Mouse (Mus musculus) left cerebral cortex, postnatal 36 days (tissue): ENCODE measurements around the gene Brd2. TPM values are rescaled to one million over a fixed set of nuclear protein-coding genes. Genes with fewer than 3 reads are reported as not detected.

Experiments
- DNase-seq, 2 experiments: peaks; one replicate each; pipeline ENCODE4 v3.0.0; 2021 to 2022; ENCODE audit warnings: low spot score in 2 of 2, mixed read lengths in 1 of 2
- intact Hi-C: fragments of 180-260 bp; cut with DNase I; formaldehyde crosslinking; loops from one replicate; pipeline ENCODE4 v1.15.1; 2025
- total RNA-seq, 2 experiments: library from RNA; stranded (reverse); gene quantifications; 2 replicates each; pipeline ENCODE4 v1.2.3; 2021

Brd2 gene
- total RNA-seq, 2 experiments from 2014 or later, result 183 to 189 TPM

DNA sequence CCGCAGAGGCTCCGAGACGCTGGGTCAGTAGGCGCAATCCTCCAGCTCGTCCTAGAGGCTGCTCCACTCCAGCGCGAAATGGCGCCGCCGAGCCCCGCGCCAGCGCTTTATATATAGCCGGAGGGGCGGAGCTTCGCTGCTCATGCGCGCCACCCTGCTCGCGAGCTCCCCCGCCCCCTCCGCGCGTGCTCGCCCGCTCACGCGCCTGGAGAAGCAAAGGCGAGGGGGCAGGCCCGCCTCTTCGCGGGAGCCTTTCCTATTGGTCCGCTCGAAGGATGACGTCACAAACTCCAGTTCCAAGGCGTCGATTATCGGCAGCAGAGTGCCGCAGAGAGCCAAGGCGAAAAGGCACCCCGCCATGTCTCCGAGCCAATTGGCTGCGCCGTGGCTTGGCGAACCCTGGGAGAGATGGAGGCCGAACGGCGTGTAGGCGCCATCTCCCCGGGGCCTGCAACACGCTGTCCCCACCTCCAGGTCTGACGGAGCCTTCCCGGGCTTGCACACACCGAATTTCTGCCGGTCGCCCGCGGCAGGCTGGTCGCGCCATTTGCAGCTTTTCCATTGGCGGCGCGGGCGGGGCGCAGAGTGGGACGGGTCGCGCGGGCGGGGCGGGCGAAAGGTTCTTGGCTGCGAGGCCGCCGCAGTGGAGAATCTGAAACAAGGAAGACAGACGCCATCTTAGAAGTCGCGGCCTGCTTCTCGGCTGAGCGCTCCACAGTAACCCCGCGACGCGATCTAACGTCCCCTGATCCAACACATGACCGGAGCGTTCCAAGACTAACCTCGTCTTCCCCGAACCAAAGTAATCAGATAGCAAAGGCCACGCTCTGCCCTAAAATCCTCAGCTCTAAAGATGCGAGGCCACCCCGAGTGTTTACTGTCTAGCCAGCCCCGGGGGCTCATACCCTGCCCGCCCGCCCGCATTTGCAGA, 2.9 kb downstream of the Brd2 start, which contains the start of gene H2-DMa:
Gene H2-DMa, plus strand, starts transcription at position 293 of the 931 bp plus-strand sequence.
- intact Hi-C loops, result loop anchor here (1.0 to 2.0 kb wide), 3 partner anchors 15 to 473 kb away; partner anchors contain the start of genes Rxrb and Slc39a7
- peak; percentile 99 to 100 for DNase-seq

DNA sequence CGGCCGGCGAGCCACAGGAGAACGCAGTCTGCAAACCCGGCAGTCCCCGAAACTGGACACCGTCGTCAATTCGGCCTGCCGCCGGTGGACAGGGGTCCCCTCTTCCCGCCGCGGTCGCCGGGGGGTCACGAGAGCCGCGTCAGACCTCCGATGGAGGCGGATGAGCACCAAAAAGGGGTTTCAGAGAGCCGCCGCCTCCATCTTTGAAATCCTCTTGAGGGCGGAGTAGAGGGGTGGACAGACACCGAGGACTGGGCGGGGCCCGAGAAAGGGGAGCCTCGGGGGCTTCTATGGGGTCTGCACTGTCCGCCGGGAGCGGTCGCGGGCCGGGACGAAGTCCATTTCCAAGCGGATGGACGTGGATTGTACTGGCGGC, 3.6 kb downstream of the Brd2 start:
- DNase-seq, result no peak

DNA sequence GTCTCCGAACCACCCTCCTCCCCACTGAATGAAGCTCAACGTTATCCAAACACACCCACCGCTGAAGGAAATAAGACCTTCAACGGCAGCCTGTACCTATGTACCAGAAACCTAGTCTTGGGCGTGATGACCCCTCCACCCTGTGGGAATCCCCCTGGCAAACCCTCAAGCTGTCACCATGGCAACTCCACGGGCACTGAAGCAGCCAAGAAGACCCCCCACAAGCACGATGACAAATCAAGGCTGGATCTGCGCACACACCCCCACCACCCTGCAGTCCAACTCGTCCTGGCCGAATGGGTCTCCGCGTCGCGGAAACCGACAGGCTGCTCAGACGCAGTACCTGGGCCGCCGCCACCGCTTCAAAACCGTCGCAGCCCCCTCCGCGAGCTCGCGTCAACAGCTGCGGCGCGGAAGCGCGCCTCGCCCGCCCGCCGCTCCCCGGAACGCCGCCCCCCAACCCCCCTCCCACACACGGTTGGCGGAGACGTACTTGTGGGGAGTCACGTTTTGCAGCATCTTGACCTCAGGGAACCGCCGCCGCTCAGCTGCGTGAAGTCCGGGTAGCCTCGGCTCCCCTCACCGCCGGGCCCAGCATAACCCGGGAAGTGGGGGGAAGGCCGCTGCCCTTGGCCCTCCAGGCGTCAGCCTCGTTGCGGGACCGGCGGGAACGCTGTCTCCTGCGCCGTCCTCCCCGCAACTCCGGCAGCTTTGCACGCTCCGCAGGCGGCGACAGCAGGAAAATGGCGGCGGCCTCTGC, 4.1 kb downstream of the Brd2 start:
- intact Hi-C loops, result loop anchor here (2.0 kb wide), 1 partner anchor 17 kb away; no protein-coding TSS in a partner anchor
- DNase-seq, result peak in 1 of 2 experiments; percentile 64

More for the DNA sequence above, 3.6 kb downstream of the Brd2 start:
- intact Hi-C loops, result loop anchor here (1.0 to 2.0 kb wide), 2 partner anchors 16 to 88 kb away; partner anchors contain the start of genes Rxrb and Slc39a7

DNA sequence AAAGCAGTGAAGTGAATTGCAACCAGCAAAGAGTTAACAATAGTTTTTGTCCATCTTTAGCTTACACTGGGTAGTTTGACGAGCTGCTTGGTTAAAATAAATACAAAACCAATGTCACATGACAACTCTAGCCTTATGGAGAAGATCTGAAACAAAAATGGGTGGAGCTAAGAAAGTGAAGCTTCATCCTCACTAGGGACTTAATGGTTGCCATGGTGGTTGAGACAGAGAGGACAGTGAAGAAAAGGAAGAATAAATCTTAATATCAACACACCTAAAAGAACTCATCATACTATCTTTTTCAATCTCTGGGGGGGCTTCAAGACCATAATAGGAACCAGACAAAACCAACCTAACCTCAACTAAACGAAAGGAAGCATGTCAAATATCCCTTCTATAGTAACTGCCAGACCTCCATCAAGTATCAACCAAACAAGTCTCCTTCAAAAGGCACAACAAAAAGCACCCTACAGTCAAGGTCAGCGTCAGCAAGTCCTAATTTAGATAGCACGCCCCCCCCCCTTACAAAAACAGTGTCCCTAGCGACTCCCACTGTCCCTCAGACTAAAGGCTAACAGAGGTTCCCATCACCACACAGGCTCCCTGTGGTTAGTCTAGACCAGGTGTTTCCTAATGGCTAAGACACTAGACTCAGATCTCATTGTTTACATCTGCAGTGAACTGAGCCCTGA, 4.9 kb downstream of the Brd2 start:
- DNase-seq, result no peak
- intact Hi-C loops, result loop anchor here (2.0 kb wide), 1 partner anchor 17 kb away; no protein-coding TSS in a partner anchor

DNA sequence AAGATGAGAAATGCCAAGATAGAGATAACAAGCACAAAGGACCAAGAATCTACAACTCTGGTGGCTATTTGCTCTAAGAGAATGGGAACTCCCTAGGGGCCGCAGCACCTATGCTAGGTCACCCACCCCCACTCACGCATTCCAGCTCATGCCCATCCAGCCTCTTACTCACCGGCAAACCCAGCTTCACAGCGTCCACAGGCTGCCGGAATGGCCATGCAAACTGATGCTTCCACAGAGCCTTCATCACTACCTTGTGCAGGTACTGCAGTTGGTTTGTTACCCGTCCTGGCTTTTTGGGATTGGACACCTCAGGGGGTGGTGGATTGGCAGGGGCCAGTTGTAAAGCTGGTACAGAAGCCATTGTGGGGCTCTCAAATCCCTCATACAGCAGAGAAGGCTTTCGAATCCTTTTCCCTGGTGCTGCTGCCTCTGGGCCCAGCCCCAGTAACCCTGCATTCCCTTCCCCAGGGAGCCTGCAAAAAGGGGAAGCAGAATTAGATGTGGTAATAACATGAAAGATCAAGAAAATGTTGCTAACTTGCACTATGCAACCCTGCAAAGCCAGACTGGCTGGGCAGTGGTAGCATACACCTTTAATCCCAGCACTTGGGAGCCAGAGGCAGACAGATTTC, 5.6 kb downstream of the Brd2 start:
- intact Hi-C loops, result no loop called here

DNA sequence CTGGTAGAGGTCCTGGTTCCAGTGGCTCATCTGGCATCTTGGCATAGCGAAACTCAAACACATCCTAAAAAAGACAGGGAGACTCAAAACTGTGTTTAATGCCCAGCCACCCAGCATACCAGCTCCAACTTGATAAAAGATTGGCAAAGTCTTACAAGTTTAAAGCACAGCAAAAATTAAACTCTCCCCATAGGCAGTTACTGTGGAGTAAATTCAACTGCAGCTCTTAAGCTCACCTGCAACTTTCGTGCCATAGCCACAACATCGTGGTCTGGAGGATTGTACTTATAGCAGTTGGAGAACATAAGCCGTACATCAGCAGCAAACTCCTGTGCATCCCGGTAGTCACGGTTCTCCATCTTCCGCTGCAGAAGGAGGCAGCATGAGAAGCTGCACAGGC, 8.3 kb downstream of the Brd2 start:
- intact Hi-C loops, result no loop called here
- DNase-seq, result no peak

More for the DNA sequence above, 5.6 kb downstream of the Brd2 start:
- DNase-seq, result no peak

DNA sequence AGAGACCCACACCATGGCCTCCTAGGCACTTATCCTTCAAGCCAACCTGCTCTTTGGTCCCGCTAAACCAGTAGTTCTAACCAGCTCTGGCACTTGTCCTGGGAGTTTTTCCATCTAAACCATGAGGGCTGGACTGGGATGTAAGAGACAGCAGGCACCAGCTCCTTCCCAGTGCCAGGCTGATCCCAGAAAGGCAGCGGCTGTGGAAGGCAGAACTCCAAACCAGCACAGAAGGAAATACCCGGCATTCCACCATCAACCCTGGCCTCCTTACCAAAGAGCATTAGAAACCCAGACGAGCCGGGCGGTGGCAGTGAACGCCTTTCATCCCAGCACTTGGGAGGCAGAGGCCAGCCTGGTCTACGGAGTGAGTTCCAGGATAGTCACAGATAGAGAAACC, 12.1 kb downstream of the Brd2 start:
- intact Hi-C loops, result no loop called here
- no peak for DNase-seq

DNA sequence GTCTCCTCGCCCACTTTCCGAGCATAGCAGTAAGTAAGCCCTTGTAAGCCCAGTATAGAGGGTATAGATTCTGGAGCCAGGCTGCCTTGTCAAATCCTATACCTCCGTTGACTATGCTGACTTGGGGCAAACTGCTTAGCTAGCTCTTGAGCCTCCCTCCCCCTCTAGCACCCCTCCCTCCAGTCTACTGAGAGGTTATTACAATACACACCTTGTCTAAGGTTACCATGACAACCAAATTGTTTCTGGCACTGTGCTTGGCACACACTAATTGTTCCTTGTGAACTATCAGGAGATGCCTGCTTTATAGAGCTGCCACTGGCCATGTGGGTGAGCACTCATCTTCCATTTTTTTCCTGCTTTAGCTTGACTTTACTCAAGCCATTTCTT, 12.6 kb downstream of the Brd2 start:
- no peak for DNase-seq
- intact Hi-C loops, result no loop called here

DNA sequence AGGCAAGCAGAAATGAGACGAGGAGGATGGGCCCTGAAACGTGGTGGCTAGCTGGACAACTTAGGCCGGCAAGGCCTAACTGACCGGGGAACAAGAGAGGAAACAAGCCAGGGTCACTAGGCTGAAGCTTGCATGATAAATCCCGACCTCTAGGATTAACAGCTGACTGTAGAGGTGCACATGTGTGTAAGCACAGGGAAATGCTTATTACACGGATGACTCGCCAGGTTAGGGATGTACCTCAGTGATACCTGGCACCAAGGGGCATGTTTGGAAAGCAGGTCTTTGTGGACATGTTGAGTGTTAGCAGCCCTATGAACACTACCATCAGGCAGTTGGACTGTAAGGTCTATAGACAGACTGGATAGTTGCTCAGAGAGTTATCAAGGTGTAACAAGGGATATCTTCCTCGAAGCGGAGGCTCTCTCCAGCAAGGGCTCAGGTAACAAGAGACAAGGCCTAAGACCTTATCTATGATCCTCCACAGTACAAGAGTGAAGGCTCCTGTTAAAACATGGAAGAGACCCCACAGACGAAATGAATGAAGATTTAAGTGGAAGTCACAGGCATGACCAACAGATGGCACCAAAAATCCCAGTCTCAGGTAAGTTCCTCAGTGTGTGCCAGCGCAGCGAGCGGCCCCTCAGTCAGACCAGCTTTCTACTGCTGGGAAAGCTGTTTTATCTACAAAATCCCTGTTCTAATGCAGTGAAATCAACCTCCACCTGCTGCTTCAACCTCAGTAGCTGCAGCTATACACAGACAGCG, 13.2 kb downstream of the Brd2 start:
- no peak for DNase-seq
- intact Hi-C loops, result no loop called here

DNA sequence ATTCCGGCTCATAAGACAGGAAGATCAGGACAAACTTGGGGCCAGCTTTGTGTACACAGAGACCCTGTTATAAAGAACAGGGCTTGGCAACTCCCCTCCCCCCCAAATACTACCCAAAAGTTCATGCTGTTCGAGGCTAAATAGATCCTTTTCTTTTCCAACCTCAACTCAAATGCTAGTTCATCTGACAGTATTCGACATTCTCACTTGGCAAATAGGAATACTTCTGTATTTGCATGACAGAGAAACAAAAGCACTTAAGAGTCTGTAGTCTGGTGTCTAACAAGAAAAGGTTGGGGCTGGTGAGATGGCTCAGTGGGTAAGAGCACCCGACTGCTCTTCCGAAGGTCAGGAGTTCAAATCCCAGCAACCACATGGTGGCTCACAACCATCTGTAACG, 14.0 kb downstream of the Brd2 start:
- intact Hi-C loops, result no loop called here
- DNase-seq, result no peak

DNA sequence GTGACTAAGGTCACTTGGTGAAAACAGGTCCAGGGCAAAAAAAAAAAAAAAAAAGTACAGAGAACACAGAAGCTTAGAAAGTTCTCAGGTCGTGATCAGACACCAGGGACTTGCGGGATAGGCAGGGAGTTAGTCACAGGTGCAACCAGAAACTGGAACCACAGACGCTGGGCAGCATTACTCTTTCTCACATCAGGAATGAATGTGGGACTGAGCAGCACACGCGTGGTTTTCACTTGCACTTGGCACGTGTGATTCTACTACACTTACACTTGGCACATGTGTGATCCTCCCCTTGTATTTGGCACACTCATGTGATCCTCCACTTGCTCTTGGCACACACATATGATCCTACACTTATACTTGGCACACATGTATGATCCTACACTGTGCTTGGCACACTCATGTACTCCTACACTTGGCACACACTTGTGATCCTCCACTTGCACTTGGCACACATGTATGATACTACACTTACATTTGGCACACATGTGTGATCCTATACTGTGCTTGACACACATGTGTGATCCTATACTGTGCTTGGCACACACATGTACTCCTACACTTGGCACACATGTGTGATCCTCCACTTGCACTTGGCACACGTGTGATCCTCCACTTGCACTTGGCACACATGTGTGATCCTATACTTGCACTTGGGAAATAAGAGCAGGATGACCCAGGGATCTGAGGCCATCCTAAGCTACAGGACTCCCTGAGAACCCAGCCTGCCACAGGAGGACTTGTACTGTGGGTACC, 15.1 kb downstream of the Brd2 start:
- intact Hi-C loops, result no loop called here

DNA sequence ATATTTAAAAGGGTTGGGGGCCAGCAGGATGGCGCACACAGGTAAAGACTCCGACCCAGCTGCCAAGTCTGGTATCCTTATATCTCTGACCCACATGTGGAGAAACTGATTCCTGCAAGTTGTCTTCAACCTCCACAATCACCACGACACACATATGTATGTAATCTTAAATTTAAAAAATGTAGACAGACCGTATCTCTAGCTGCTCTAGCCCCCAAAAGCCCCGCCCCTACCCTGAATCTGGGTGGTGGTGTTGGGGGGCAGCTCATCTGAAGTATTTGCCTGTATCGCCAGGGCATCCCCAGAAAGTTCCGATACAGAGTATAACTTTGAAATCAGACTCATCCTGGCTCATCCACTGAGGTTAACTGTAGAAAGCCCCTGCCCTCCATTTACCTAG, 15.9 kb downstream of the Brd2 start:
- intact Hi-C loops, result no loop called here

More for the DNA sequence above, 15.1 kb downstream of the Brd2 start:
- DNase-seq, result no peak

DNA sequence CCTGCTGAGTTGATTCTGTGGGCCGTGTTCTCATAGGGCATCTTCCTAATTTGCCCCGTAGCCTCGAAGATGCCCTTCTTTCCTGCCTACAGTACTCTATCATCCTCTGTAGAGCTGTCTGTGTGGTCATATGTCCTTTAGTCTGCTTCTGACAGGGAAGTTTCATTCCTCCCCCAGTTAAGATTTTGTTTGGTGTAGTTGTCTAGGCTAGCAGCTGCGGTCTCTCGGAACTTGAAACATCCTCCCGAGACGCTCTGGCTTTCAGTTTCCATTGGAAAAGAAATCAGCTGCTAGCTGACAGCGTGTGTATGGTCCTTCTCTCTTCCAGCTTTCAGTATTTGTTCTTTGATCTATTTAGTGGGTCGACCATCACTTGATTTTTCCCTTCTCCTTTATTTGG, 17.6 kb downstream of the Brd2 start:
- DNase-seq, result no peak
- intact Hi-C loops, result loop anchor here (5.0 kb wide), 1 partner anchor 62 kb away; no protein-coding TSS in a partner anchor

More for the DNA sequence above, 15.9 kb downstream of the Brd2 start:
- no peak for DNase-seq

DNA sequence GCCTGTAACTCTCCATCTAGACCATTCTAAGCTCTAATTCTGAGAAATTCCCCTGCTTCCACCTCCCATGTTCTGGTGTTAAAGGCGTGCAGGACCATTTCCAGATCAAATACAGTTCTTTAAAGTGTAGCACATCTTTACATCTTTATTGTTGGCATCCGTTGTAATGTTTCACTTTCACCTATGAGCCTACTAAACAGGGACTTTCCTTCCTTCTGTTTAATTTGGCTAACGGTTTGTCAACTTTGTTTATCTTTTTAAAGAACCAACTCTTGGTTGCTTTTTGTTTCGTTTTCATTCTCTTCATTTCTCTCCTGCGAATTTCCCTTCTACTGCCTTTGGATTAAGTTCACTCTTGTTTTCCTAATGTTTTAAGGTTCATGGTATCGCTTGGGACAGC, 19.6 kb downstream of the Brd2 start:
- DNase-seq, result no peak
- intact Hi-C loops, result loop anchor here (5.0 kb wide), 1 partner anchor 64 kb away; no protein-coding TSS in a partner anchor

DNA sequence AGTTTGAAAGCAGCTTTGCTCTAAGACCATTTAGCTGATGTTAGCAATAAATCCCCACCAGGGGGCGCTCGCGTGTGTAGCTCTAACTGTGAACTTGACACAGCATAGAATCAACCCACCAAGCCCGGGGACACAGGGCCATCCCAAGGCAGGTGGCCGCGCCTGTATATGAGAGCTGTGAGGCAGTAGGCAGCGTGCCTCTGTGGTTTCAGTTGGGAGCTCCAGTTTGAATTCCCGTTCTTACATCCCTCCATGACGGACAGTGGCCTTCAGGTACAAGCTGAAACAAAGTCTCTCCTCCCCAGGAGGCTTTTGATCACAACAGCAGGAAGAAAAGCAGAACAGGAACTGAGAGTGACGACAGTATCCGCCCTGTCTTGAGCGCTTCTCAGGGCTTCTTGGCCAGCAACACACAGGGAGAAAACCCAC, 20.8 kb downstream of the Brd2 start:
- intact Hi-C loops, result loop anchor here (5.0 kb wide), 1 partner anchor 66 kb away; no protein-coding TSS in a partner anchor
- peak; percentile 76 to 85 for DNase-seq

DNA sequence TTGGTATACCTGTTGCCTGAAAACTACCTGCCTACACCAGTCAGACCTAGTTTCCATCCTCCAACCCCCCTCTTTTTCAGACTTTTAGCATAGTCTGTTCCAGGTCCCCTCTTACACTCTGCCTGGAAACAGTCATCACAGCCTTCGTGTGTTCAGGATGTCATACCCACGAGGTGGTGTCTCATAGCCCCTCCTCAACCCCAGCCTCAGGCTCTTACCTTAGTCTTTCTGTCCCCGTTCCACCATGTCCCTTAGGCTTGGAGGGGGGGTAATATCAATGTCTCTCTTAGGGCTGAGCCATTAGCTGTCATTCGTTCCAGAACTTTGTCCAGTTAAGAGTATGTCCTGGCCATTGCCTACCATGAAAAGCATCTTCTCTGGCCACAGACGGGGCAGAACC, 21.2 kb downstream of the Brd2 start:
- DNase-seq, result no peak
- intact Hi-C loops, result loop anchor here (5.0 kb wide), 1 partner anchor 66 kb away; no protein-coding TSS in a partner anchor

DNA sequence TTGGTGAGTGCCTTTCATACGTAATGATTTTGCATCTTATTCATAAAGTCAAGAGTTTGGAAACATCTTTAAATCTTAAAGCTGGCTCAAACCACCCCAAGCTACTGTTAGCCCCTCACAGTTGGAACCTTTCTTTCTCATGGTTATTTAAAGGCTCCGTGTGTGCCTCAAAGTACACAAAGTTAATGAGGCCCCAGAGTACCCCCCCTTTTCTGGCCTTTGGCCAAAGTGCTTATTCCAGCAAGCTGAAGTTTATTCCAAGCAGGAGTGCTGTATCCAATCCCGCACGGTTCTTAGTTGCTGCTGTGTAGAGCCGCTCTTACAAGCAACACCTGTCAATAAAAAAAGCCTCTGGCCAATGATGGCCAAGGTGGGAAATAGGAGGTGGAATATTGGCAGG, 22.9 kb downstream of the Brd2 start:
- no peak for DNase-seq
- intact Hi-C loops, result no loop called here
